Mouse (Mus musculus) neural tube, embryonic 12.5 days (tissue): ENCODE measurements around the gene Fgf5. TPM values are rescaled to one million over a fixed set of nuclear protein-coding genes. Genes with fewer than 3 reads are reported as not detected.

Source experiments
- ATAC-seq: fragments of 200-750 bp; cut with Nextera tagmentation; 2 replicates; pipeline ENCODE4 v1.8.0; 2017; ENCODE audit warnings: low read depth, mild to moderate bottlenecking, moderate TSS enrichment, moderate library complexity; ENCODE audit not compliant: low FRiP score
- H3K27ac ChIP-seq: fragments of 300-500 bp; sonication (generic); 2 replicates; pipeline ENCODE4 v1.5.1; 2016
- H3K27me3 ChIP-seq: fragments of 300-500 bp; sonication (generic); replicated peaks from 2 replicates; pipeline ENCODE4 v1.6.1; 2016; ENCODE audit warnings: mild to moderate bottlenecking
- H3K36me3 ChIP-seq: fragments of 300-500 bp; sonication (generic); 2 replicates; pipeline ENCODE4 v1.6.1; 2016; ENCODE audit warnings: mild to moderate bottlenecking
- H3K4me1 ChIP-seq: fragments of 300-500 bp; sonication (generic); 2 replicates; pipeline ENCODE4 v1.6.1; 2016
- H3K4me2 ChIP-seq: fragments of 300-500 bp; sonication (generic); replicated peaks from 2 replicates; pipeline ENCODE4 v1.6.1; 2016; ENCODE audit warnings: mild to moderate bottlenecking
- H3K4me3 ChIP-seq: fragments of 300-500 bp; sonication (generic); 2 replicates; pipeline ENCODE4 v1.5.1; 2016
- H3K9ac ChIP-seq: fragments of 300-500 bp; sonication (generic); 2 replicates; pipeline ENCODE4 v1.6.1; 2016; ENCODE audit warnings: mild to moderate bottlenecking
- H3K9me3 ChIP-seq: fragments of 300-500 bp; sonication (generic); 2 replicates; pipeline ENCODE4 v1.6.1; 2016; ENCODE audit warnings: mild to moderate bottlenecking
- WGBS: fragments of 180-500 bp; shearing (Covaris S2); methylation state at CpG from one replicate; pipeline ENCODE4 v1.1.7; 2016; 5-methylcytosine and 5-hydroxymethylcytosine counted together
- polyA plus RNA-seq: library from polyadenylated mRNA; unstranded; fragments of >200 nt; fragmentation: Nextera tagmentation; extraction: Ambion mirVana; gene quantifications from 2 replicates; pipeline ENCODE4 v1.2.1, GENCODE M21; 2016

The Fgf5 gene
- 1.5 and 1.7 TPM in 2 replicates for polyA plus RNA-seq

DNA sequence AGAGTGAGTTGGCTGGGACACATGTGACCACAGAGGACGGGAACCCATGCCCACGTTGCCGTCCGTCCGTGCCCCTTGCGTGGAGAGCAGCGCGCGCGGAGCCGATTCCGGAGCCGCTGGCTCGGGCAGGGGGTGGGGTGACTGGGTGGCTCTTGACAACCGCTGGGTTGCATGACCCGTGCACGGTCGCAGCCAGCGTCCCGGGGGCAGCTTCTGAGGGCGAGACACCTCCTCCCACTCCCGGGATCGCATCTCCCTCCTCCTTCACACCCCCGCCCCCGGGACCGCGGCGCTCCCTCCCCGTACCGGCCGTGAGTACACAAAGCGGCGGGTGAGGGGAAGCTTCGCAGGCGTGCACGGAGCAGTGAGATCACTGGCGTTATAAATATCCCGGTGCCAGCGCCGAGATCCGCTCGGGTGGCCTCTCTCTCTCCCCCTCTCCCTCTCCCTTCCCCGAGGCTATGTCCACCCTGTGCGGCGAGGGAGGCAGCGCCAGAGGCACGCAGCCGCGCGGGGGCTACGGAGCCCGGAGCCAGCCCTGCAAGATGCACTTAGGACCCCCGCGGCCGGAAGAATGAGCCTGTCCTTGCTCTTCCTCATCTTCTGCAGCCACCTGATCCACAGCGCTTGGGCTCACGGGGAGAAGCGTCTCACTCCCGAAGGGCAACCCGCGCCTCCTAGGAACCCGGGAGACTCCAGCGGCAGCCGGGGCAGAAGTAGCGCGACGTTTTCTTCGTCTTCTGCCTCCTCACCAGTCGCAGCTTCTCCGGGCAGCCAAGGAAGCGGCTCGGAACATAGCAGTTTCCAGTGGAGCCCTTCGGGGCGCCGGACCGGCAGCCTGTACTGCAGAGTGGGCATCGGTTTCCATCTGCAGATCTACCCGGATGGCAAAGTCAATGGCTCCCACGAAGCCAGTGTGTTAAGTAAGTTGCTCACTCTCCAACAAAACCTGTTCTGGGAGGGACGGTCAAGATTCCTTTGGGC is at the start of gene Fgf5:
Gene Fgf5 (plus strand): TSS at position 347 of the 984 bp plus-strand sequence.
- under 1% methylated on average over 76 of the region's 80 CpGs for WGBS

GRCm38 (mm10) chr5:98212501-98212900 is 41.5 kb upstream of the Fgf5 start:
- no peak overlapping the region for H3K4me3 ChIP-seq
- ATAC-seq: no peak
- H3K36me3 ChIP-seq: no peaks in the 10 kb centered on the region
- no peaks in the 10 kb centered on the region for H3K9me3 ChIP-seq
- 67% methylated on average over 4 of the region's 4 CpGs for WGBS
- H3K9ac ChIP-seq: no peak overlapping the region
- H3K4me1 ChIP-seq: no peaks in the 10 kb centered on the region
- H3K4me2 ChIP-seq: no peak overlapping the region
- no peak overlapping the region for H3K27ac ChIP-seq
- H3K27me3 ChIP-seq: no peaks in the 10 kb centered on the region

More for the DNA sequence above, at the start of gene Fgf5:
- H3K4me1 ChIP-seq: peaks cover 16% of the 10 kb centered on the region
- H3K27ac ChIP-seq: no peak within 1 kb of the TSS
- peaks cover 42% of the 10 kb centered on the region for H3K27me3 ChIP-seq
- H3K4me2 ChIP-seq: peak within 1 kb of the TSS; percentile 97
- peak within 1 kb of the TSS; percentile 73 for H3K9ac ChIP-seq
- peak within 1 kb of the TSS; percentile 55 for H3K4me3 ChIP-seq
- ATAC-seq: peak; percentile 85
- no peaks in the 10 kb centered on the region for H3K36me3 ChIP-seq
- H3K9me3 ChIP-seq: no peaks in the 10 kb centered on the region

DNA sequence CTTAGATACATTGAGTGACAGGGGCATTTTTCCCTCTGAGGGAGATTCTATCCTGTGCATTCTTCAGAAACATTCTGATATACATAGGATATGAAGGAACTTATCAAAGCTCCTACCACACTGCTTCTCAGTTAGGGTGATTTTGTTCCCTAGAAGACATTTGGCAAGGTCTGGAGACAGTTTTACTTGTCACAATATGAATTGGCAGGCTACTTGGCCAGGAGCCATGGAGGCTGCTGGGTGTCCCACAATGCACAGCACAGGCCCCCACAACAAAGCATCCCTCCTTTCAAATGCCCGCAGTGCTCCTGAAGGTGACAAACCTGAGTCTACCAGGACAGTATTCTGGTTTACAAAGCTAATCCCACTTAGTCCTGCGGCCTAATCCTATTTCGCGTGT is 32.0 kb upstream of the Fgf5 start:
- Histone ChIP-seq H3K4me2 (no peak overlapping the region), H3K27me3 (no peaks in the 10 kb centered on the region), H3K36me3 (no peaks in the 10 kb centered on the region), H3K4me1 (no peaks in the 10 kb centered on the region), H3K27ac (no peak overlapping the region), H3K4me3 (no peak overlapping the region), H3K9ac (no peak overlapping the region), H3K9me3 (no peaks in the 10 kb centered on the region)
- whole genome bisulfite sequencing: 86% methylated on average over 4 of the region's 4 CpGs
- no peak for ATAC-seq

- Histone ChIP-seq H3K36me3 (no peaks in the 10 kb centered on the region), H3K4me1 (no peaks in the 10 kb centered on the region), H3K27ac (no peak overlapping the region), H3K4me2 (no peak overlapping the region), H3K9ac (no peak overlapping the region), H3K27me3 (no peaks in the 10 kb centered on the region), H3K4me3 (no peak overlapping the region), H3K9me3 (no peaks in the 10 kb centered on the region)
- ATAC-seq: no peak
- 87% methylated on average over 2 of the region's 2 CpGs for whole genome bisulfite sequencing
These were observed 27.3 kb upstream of the Fgf5 start for GRCm38 (mm10) chr5:98226710-98227109.

DNA sequence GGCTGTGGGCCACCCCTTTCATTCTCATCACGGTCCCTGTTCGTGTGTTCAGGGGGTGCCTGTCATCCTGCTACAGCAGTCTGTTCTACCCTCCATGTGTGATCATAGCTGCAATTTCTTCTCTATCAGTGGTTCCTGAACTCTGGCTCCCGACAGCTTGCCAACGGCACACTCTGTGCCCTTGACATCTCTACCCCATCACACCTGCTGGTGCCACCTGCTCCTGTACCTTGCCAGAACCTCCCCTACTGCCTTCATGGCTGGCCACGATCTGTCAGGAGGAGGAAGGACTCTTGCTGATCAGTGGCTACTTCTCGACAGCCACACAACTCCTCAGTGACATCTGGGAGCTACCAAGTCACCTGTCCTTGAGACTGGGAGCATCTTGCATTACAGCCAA is 24.5 kb upstream of the Fgf5 start:
- Histone ChIP-seq H3K4me1 (no peaks in the 10 kb centered on the region), H3K36me3 (no peaks in the 10 kb centered on the region), H3K27me3 (no peaks in the 10 kb centered on the region), H3K9ac (no peak overlapping the region), H3K27ac (no peak overlapping the region), H3K4me2 (no peak overlapping the region), H3K9me3 (no peaks in the 10 kb centered on the region), H3K4me3 (no peak overlapping the region)
- WGBS: 85% methylated on average over 6 of the region's 6 CpGs
- ATAC-seq: no peak

DNA sequence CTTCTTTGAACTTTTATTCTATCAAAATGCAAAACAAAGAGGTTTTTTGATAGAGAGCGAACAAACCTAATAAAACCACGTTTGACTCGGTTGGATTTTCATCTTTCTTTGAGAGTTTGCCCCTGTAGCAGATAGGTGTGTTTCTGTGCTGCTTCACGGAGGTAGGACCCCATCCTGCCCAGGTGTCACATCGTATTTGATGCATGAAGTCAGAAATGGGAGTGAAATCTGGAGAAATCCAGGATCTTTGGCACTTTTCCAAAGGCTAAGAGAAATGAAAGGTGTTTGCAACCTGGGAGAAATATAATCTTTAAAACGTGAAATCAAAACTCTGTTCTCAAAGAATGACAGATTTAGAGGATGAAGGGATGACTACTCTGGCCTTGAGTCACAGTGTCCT is 15.5 kb upstream of the Fgf5 start:
- no peaks in the 10 kb centered on the region for H3K36me3 ChIP-seq
- H3K27ac ChIP-seq: no peak overlapping the region
- no peaks in the 10 kb centered on the region for H3K27me3 ChIP-seq
- no peaks in the 10 kb centered on the region for H3K4me1 ChIP-seq
- no peak overlapping the region for H3K4me3 ChIP-seq
- no peak for ATAC-seq
- H3K9ac ChIP-seq: no peak overlapping the region
- H3K4me2 ChIP-seq: no peak overlapping the region
- 89% methylated on average over 6 of the region's 6 CpGs for WGBS
- no peaks in the 10 kb centered on the region for H3K9me3 ChIP-seq

DNA sequence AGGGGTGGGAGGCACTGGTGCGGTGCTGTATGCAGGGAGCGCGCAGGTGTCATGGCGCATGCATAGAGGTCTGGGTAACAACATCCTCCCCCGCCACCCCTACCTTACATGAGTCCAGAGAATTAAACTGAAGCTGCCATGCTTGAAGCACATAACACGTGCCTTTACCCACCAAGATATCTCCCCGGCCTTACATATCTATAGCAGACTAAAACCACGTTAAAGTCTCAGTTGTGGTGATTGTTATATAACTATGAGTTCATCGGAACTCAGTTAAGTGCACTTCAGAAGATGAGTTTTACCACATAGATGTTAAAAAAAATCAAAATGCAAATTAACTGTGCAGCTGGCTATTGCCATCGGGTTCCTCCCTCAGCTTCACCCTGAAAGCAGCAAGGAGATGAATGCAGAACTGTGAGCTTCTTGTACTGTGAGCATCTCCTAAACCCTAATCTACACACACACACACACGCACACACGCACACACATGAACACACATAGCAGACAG is 12.6 kb upstream of the Fgf5 start:
- Histone ChIP-seq H3K9ac (no peak overlapping the region), H3K4me1 (no peaks in the 10 kb centered on the region), H3K9me3 (no peaks in the 10 kb centered on the region), H3K4me3 (no peak overlapping the region), H3K4me2 (no peak overlapping the region), H3K27ac (no peak overlapping the region), H3K36me3 (no peaks in the 10 kb centered on the region), H3K27me3 (no peaks in the 10 kb centered on the region)
- ATAC-seq: no peak
- 94% methylated on average over 12 of the region's 12 CpGs for WGBS

DNA sequence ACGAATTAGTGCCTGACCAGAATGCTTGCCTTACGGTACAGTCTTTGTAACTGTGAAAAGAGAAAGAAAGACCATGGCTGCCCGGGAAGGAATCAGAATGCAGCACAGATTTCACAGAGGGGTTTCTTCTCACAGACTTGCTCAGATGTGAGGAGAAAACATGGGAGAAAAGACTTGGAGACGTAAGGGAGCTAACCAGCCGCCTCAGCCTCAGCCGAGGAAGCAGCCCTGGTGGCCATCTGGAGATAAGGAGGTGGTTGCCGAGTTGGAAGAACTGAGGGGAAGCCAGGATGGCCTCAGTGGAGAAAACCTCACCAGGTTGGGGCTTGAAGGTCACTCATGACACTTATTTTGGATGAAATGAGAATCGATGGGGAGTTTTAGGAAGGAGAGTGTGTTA is 8.7 kb upstream of the Fgf5 start:
- H3K36me3 ChIP-seq: no peaks in the 10 kb centered on the region
- no peaks in the 10 kb centered on the region for H3K9me3 ChIP-seq
- H3K4me2 ChIP-seq: no peak overlapping the region
- ATAC-seq: no peak
- no peak overlapping the region for H3K9ac ChIP-seq
- no peaks in the 10 kb centered on the region for H3K27me3 ChIP-seq
- no peak overlapping the region for H3K27ac ChIP-seq
- no peak overlapping the region for H3K4me3 ChIP-seq
- no peaks in the 10 kb centered on the region for H3K4me1 ChIP-seq
- WGBS: 72% methylated on average over 8 of the region's 8 CpGs

DNA sequence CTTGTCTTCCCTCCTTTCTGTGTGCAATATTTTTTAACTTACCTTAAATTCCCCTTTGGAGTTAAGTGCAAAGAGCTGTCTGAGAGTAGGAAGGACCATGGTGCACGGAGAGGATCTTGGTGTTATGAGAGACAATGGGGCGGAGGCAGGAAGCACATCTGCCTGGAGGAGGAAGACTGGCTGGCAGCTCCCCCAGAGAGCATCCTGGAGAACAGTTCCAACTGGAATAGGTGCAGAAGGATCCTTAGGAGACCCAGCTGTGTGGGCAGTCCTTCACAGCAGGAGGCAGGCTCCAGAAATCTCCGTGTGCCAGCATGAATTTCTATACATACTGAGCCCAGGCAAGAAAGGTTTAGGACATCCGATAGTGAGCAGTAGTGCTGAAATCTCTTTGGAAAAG is 8.0 kb upstream of the Fgf5 start:
- Histone ChIP-seq H3K4me3 (no peak overlapping the region), H3K9me3 (no peaks in the 10 kb centered on the region), H3K27me3 (no peaks in the 10 kb centered on the region), H3K4me2 (no peak overlapping the region), H3K4me1 (no peaks in the 10 kb centered on the region), H3K36me3 (no peaks in the 10 kb centered on the region), H3K27ac (no peak overlapping the region), H3K9ac (no peak overlapping the region)
- WGBS: 49% methylated on average over 4 of the region's 4 CpGs
- ATAC-seq: no peak

DNA sequence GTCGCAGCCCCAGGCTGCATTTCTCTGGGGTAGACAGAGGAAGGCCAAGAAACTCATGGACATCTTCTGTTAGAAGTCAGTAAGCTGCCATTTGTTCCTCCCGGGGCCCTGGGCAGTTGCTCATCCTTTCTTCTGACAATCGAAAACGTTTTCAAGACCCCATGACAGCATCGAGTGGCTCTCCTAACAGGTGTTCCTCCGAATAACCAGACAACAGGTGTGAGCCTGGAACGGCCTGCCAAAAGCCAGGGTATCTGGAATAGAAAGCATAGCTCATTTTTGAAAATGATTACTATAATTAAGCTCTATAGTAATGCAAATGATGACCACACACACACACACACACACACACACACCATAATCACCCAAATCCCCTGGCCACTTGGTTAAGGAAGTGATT is 7.2 kb upstream of the Fgf5 start:
- no peak overlapping the region for H3K9ac ChIP-seq
- no peaks in the 10 kb centered on the region for H3K4me1 ChIP-seq
- no peaks in the 10 kb centered on the region; the same call in 1 of the 2 replicates for H3K27me3 ChIP-seq
- H3K36me3 ChIP-seq: no peaks in the 10 kb centered on the region
- no peaks in the 10 kb centered on the region for H3K9me3 ChIP-seq
- H3K4me3 ChIP-seq: no peak overlapping the region
- no peak for ATAC-seq
- no peak overlapping the region for H3K4me2 ChIP-seq
- no peak overlapping the region for H3K27ac ChIP-seq
- WGBS: 76% methylated on average over 7 of the region's 7 CpGs

GRCm38 (mm10) chr5:98247516-98247915 is 6.5 kb upstream of the Fgf5 start:
- H3K36me3 ChIP-seq: no peaks in the 10 kb centered on the region
- H3K4me3 ChIP-seq: no peak overlapping the region
- peaks cover 5% of the 10 kb centered on the region for H3K27me3 ChIP-seq
- WGBS: 60% methylated on average over 2 of the region's 2 CpGs
- no peak overlapping the region for H3K9ac ChIP-seq
- H3K4me1 ChIP-seq: no peaks in the 10 kb centered on the region
- no peak overlapping the region for H3K4me2 ChIP-seq
- no peak overlapping the region for H3K27ac ChIP-seq
- ATAC-seq: no peak
- no peaks in the 10 kb centered on the region for H3K9me3 ChIP-seq

DNA sequence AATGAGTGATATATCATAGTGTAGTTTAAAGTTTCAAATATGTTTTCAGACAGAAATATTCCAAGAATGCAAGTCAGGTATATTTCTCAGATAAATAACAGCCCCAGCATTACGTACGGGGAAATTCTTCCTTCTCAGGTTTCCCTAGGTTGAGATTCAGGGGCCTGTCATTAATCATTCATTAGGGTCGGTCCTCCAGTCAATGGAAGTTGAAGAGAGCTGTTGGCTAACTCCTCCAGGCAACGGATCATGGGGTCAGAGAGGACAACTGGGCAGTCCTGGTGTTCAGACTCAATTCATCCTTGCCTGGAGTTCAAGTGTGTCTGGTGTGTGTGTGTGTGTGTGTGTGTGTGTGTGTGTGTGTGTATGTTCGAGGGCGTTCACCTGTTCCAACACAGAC is 837 bp upstream of the Fgf5 start:
- no peaks in the 10 kb centered on the region for H3K9me3 ChIP-seq
- H3K4me3 ChIP-seq: no peak overlapping the region
- 6% methylated on average over 6 of the region's 6 CpGs for WGBS
- no peak overlapping the region for H3K27ac ChIP-seq
- peak overlapping the region; percentile 97 for H3K4me2 ChIP-seq
- no peaks in the 10 kb centered on the region for H3K36me3 ChIP-seq
- H3K4me1 ChIP-seq: peaks cover 16% of the 10 kb centered on the region
- no peak overlapping the region for H3K9ac ChIP-seq
- peaks cover 42% of the 10 kb centered on the region for H3K27me3 ChIP-seq
- 0 out of 2 replicates have a peak, but pooled peaks have one; percentile 27 for ATAC-seq
